Mouse (Mus musculus): ENCODE data around the gene Itpr2. TPM values are rescaled to one million over a fixed set of nuclear protein-coding genes. Genes with fewer than 3 reads are reported as not detected.

Itpr2 gene
- polyA plus RNA-seq, 1 experiment from 2014 or later, result 10.9 TPM

GRCm38 (mm10) chr6:146514531-146514948 lies 12.5 kb upstream of the Itpr2 start:
- DNase-seq (ENCODE audit: low spot score) (no peak), ATAC-seq (ENCODE audit: low FRiP score, low TSS enrichment) (no peak)
- H3K9ac ChIP-seq (ENCODE audit: low read length), result no peak overlapping the region
- TF ChIP-seq EP300 (optimal IDR thresholded peaks at IDR 0.05), result no peak
- TF ChIP-seq CTCF (IDR thresholded peaks at IDR 0.05; ENCODE audit: low read depth), result no peak
- no peaks in the 10 kb centered on the region for H3K27me3 ChIP-seq (ENCODE audit: control insufficient read depth, insufficient read depth, low read length)
- H3K36me3 ChIP-seq (ENCODE audit: control insufficient read depth, insufficient read depth, low read length), result no peaks in the 10 kb centered on the region
- no peak overlapping the region for H3K27ac ChIP-seq (replicated peaks)
- 58% methylated on average over 7 of the region's 7 CpGs for WGBS
- H3K4me2 ChIP-seq (replicated peaks; ENCODE audit: low read depth), result no peak overlapping the region
- H3K4me1 ChIP-seq (replicated peaks; ENCODE audit: control insufficient read depth, insufficient read depth), result no peaks in the 10 kb centered on the region
- no peak overlapping the region for H3K4me3 ChIP-seq (ENCODE audit: low read depth, low read length)
- no peaks in the 10 kb centered on the region for H3K9me3 ChIP-seq (ENCODE audit: control insufficient read depth, low read length)

DNA sequence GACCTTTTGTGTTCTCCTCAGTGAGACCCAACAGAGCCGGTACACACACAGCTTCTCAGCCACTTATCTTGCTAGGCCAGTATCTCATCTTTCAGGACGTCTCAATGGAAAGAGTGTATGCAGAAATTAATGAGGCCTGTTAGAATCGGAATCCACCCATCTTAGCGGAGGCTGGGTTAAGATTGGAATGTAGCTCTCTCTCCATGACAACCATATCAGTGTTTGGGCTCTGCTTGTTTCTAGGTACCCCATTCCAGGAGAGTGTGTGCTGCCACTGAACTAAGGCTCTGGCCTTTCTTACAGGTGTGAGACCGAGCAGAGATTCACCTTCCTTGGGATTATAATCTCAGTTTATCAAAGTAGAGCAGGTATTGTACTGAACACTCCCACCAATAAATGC lies 11.9 kb upstream of the Itpr2 start:
- H3K4me3 ChIP-seq (ENCODE audit: low read depth, low read length), result no peak overlapping the region
- WGBS, result 31% methylated on average over 5 of the region's 5 CpGs
- TF ChIP-seq CTCF (IDR thresholded peaks at IDR 0.05; ENCODE audit: low read depth) (no peak), EP300 (optimal IDR thresholded peaks at IDR 0.05) (no peak)
- no peak for ATAC-seq (ENCODE audit: low FRiP score, low TSS enrichment)
- no peak overlapping the region for H3K9ac ChIP-seq (ENCODE audit: low read length)
- no peak overlapping the region for H3K4me2 ChIP-seq (replicated peaks; ENCODE audit: low read depth)
- no peaks in the 10 kb centered on the region for H3K9me3 ChIP-seq (ENCODE audit: control insufficient read depth, low read length)
- DNase-seq (ENCODE audit: low spot score), result no peak
- no peak overlapping the region for H3K27ac ChIP-seq (replicated peaks)
- no peaks in the 10 kb centered on the region for H3K36me3 ChIP-seq (ENCODE audit: control insufficient read depth, insufficient read depth, low read length)
- H3K4me1 ChIP-seq (replicated peaks; ENCODE audit: control insufficient read depth, insufficient read depth), result no peaks in the 10 kb centered on the region
- H3K27me3 ChIP-seq (ENCODE audit: control insufficient read depth, insufficient read depth, low read length), result no peaks in the 10 kb centered on the region

- WGBS, result 71% methylated on average over 8 of the region's 8 CpGs
- H3K27ac ChIP-seq (replicated peaks), result no peak overlapping the region
- no peaks in the 10 kb centered on the region for H3K4me1 ChIP-seq (replicated peaks; ENCODE audit: control insufficient read depth, insufficient read depth)
- TF ChIP-seq EP300 (optimal IDR thresholded peaks at IDR 0.05) (no peak), CTCF (IDR thresholded peaks at IDR 0.05; ENCODE audit: low read depth) (no peak)
- H3K36me3 ChIP-seq (ENCODE audit: control insufficient read depth, insufficient read depth, low read length), result no peaks in the 10 kb centered on the region
- no peak overlapping the region for H3K9ac ChIP-seq (ENCODE audit: low read length)
- no peaks in the 10 kb centered on the region for H3K9me3 ChIP-seq (ENCODE audit: control insufficient read depth, low read length)
- no peaks in the 10 kb centered on the region for H3K27me3 ChIP-seq (ENCODE audit: control insufficient read depth, insufficient read depth, low read length)
- ATAC-seq (ENCODE audit: low FRiP score, low TSS enrichment), result no peak
- DNase-seq (ENCODE audit: low spot score), result no peak
- no peak overlapping the region for H3K4me2 ChIP-seq (replicated peaks; ENCODE audit: low read depth)
- H3K4me3 ChIP-seq (ENCODE audit: low read depth, low read length), result no peak overlapping the region
Observed at GRCm38 (mm10) chr6:146513384-146513783, 11.4 kb upstream of the Itpr2 start.

DNA sequence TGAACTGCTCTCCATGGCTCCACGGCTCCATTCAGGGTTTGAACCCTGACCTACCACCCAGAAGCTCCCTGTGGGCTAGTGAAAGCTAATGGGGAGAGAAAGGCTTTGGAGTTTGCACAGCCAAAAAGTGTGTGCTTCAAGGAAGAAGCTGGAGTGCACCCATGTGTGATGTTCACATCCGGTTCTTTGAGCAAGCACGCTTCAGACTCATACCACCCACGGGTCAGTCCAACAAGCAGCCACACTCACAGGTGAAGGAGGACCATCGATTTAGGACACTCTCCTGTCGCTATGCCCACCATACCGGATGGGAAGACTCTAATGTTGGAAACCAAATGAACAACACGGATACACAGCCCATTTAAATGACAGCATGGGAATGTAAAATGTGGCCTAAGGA lies 9.5 kb upstream of the Itpr2 start:
- Histone ChIP-seq H3K4me1 (replicated peaks; ENCODE audit: control insufficient read depth, insufficient read depth) (no peaks in the 10 kb centered on the region), H3K36me3 (ENCODE audit: control insufficient read depth, insufficient read depth, low read length) (no peaks in the 10 kb centered on the region), H3K9ac (ENCODE audit: low read length) (no peak overlapping the region), H3K27ac (replicated peaks) (no peak overlapping the region), H3K4me3 (ENCODE audit: low read depth, low read length) (no peak overlapping the region), H3K27me3 (ENCODE audit: control insufficient read depth, insufficient read depth, low read length) (no peaks in the 10 kb centered on the region), H3K4me2 (replicated peaks; ENCODE audit: low read depth) (no peak overlapping the region), H3K9me3 (ENCODE audit: control insufficient read depth, low read length) (no peaks in the 10 kb centered on the region)
- TF ChIP-seq CTCF (IDR thresholded peaks at IDR 0.05; ENCODE audit: low read depth) (no peak), EP300 (optimal IDR thresholded peaks at IDR 0.05) (no peak)
- 89% methylated on average over 8 of the region's 8 CpGs for WGBS
- DNase-seq (ENCODE audit: low spot score) (no peak), ATAC-seq (ENCODE audit: low FRiP score, low TSS enrichment) (no peak)

DNA sequence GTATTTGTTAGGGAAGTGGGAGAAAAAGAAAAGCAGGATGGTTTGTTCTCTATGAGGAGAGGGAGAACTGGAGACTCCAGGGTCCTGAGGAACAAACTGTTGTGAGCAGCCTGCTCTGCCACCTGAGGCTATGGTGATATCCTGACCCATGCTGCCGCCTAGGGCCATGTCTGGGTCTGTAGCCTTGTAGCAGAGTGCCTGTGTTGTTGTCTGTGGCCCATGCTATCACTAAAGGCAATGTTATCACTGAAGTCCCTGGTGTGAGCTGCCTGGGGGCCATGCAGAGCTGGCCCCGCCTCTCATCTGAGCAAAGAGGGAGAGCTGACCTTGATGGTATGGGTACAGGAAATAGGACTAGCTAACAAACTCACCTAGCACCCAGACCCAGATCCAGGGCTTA lies 7.9 kb upstream of the Itpr2 start:
- H3K9me3 ChIP-seq (ENCODE audit: control insufficient read depth, low read length), result no peaks in the 10 kb centered on the region
- H3K4me1 ChIP-seq (replicated peaks; ENCODE audit: control insufficient read depth, insufficient read depth), result no peaks in the 10 kb centered on the region
- DNase-seq (ENCODE audit: low spot score) (no peak), ATAC-seq (ENCODE audit: low FRiP score, low TSS enrichment) (no peak)
- H3K27ac ChIP-seq (replicated peaks), result no peak overlapping the region
- no peak overlapping the region for H3K4me2 ChIP-seq (replicated peaks; ENCODE audit: low read depth)
- no peak overlapping the region for H3K4me3 ChIP-seq (ENCODE audit: low read depth, low read length)
- 75% methylated on average over 2 of the region's 2 CpGs for WGBS
- H3K9ac ChIP-seq (ENCODE audit: low read length), result no peak overlapping the region
- H3K36me3 ChIP-seq (ENCODE audit: control insufficient read depth, insufficient read depth, low read length), result no peaks in the 10 kb centered on the region
- no peaks in the 10 kb centered on the region for H3K27me3 ChIP-seq (ENCODE audit: control insufficient read depth, insufficient read depth, low read length)
- no peak for TF ChIP-seq EP300 (optimal IDR thresholded peaks at IDR 0.05)
- no peak for TF ChIP-seq CTCF (IDR thresholded peaks at IDR 0.05; ENCODE audit: low read depth)

- no peak for ATAC-seq (ENCODE audit: low FRiP score, low TSS enrichment)
Observed at GRCm38 (mm10) chr6:146504459-146504858, 2.4 kb upstream of the Itpr2 start.

More at GRCm38 (mm10) chr6:146504459-146504858, 2.4 kb upstream of the Itpr2 start:
- no peak overlapping the region for H3K4me3 ChIP-seq (ENCODE audit: low read depth, low read length)
- H3K27me3 ChIP-seq (ENCODE audit: control insufficient read depth, insufficient read depth, low read length), result no peaks in the 10 kb centered on the region
- no peaks in the 10 kb centered on the region for H3K36me3 ChIP-seq (ENCODE audit: control insufficient read depth, insufficient read depth, low read length)
- 86% methylated on average over 2 of the region's 2 CpGs for WGBS
- TF ChIP-seq EP300 (optimal IDR thresholded peaks at IDR 0.05), result no peak
- TF ChIP-seq CTCF (IDR thresholded peaks at IDR 0.05; ENCODE audit: low read depth), result no peak
- no peak overlapping the region for H3K27ac ChIP-seq (replicated peaks)
- no peaks in the 10 kb centered on the region for H3K9me3 ChIP-seq (ENCODE audit: control insufficient read depth, low read length)
- no peak overlapping the region for H3K9ac ChIP-seq (ENCODE audit: low read length)
- DNase-seq (ENCODE audit: low spot score), result no peak
- H3K4me2 ChIP-seq (replicated peaks; ENCODE audit: low read depth), result no peak overlapping the region
- no peaks in the 10 kb centered on the region for H3K4me1 ChIP-seq (replicated peaks; ENCODE audit: control insufficient read depth, insufficient read depth)

All from stomach, postnatal 0 days (tissue).